ENCODE assay signal across 23 mouse cellular contexts in the genomic region with DNA sequence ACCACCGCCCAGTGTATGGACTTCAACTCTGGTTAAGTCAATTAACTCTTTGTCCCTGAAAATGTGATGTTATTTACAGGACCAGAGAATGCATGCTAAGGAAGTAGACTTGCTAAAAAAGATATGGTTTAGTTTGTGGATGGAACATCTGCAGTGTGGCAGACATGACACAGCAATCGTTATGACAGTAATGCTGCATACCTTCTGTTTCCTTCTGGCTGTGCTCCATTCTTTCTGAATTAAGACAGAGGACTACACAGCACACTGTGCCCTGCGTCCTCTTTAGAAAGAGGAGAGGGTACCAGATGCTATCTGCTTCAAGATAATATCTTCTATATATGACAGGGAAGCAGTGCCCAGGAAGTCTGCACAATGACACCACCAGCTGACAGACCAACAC.
"Had no signal": no experiment of that assay in that cellular context is flagged by ENCODE, and none has a peak within 500 bp of the region (broad histone marks: within the 10 kb centered on the region; RNA-seq: fewer than 3 reads in every experiment).

No protein-coding gene starts in this region.

- H3K27me3 ChIP-seq: heart, embryonic 12.5 days; hindbrain, embryonic 13.5 days; hindbrain, embryonic 15.5 days; kidney, embryonic 15.5 days; limb, embryonic 12.5 days; liver, embryonic 13.5 days had no signal

- H3K4me3 ChIP-seq: heart, embryonic 10.5 days; heart, embryonic 12.5 days; hindbrain, embryonic 13.5 days; hindbrain, embryonic 15.5 days; kidney, embryonic 15.5 days; layer of hippocampus, adult 2 months; left cerebral cortex, adult 2 months; limb, embryonic 10.5 days; limb, embryonic 12.5 days; liver, embryonic 13.5 days had no signal

- H3K4me1 ChIP-seq: hindbrain, embryonic 13.5 days; hindbrain, embryonic 15.5 days; limb, embryonic 10.5 days; limb, embryonic 12.5 days had no signal

- ATAC-seq: hindbrain, postnatal 0 days; intestine, embryonic 16.5 days had no signal

- H3K9me3 ChIP-seq: heart, embryonic 10.5 days; heart, embryonic 12.5 days; hindbrain, embryonic 13.5 days; hindbrain, embryonic 15.5 days; kidney, embryonic 15.5 days; limb, embryonic 10.5 days; limb, embryonic 12.5 days; liver, embryonic 13.5 days had no signal

- H3K36me3 ChIP-seq: heart, embryonic 10.5 days; heart, embryonic 12.5 days; hindbrain, embryonic 13.5 days; hindbrain, embryonic 15.5 days; kidney, embryonic 15.5 days; limb, embryonic 10.5 days; limb, embryonic 12.5 days; liver, embryonic 13.5 days had no signal

- DNase-seq: gastrocnemius, postnatal 14 days; gastrocnemius, postnatal 36 days; heart, adult 18-20 months; heart, postnatal 10 days; heart, postnatal 36 days; kidney, adult 11 months; kidney, adult 2 months; kidney, adult 9 months; kidney, postnatal 14 days; kidney, postnatal 36 days; liver; liver, embryonic 13.5 days had no signal
